Mouse (Mus musculus): ENCODE measurements around the gene Prickle3. TPM values are rescaled to one million over a fixed set of nuclear protein-coding genes. Genes with fewer than 3 reads are reported as not detected.

Prickle3 gene
- polyA plus RNA-seq, 1 experiment from 2014 or later, result 8.2 TPM

DNA sequence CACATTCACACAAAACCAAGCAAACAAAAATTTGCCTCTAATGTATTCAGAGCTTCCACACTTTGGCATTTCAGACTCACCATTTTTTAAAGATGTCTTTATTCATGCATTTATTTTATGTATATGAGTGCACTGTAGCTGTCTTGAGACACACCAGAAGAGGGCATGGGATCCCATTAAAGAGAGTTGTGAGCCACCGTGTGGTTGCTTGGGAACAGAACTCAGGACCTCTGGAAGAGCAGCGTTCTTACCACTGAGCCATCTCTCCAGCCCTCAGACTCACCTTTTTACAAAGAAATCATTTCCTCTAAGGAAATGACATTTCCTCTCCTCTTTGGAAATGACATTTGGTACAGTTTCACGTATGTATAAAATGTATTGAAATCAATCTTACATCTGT lies 21.9 kb downstream of the Prickle3 start:
- Histone ChIP-seq H3K4me2 (ENCODE audit: low read length) (no peak overlapping the region), H3K4me1 (replicated peaks; ENCODE audit: control insufficient read depth, insufficient read depth, low read length) (no peaks in the 10 kb centered on the region), H3K9ac (ENCODE audit: low read length) (no peak overlapping the region), H3K27me3 (replicated peaks; ENCODE audit: control insufficient read depth, insufficient read depth, low read length) (no peaks in the 10 kb centered on the region), H3K4me3 (ENCODE audit: low read depth, low read length) (no peak overlapping the region), H3K9me3 (ENCODE audit: control insufficient read depth, low read length) (no peaks in the 10 kb centered on the region), H3K36me3 (ENCODE audit: control insufficient read depth, insufficient read depth, low read length) (no peaks in the 10 kb centered on the region), H3K27ac (ENCODE audit: low read depth) (no peak overlapping the region)
- 36% methylated on average over 3 of the region's 3 CpGs for WGBS
- ATAC-seq (replicated peaks; ENCODE audit: low FRiP score, low TSS enrichment, low read depth), result no peak
- DNase-seq (ENCODE audit: low spot score), result no peak

GRCm38 (mm10) chrX:7679405-7680056 lies 22.5 kb downstream of the Prickle3 start:
- Histone ChIP-seq H3K27ac (ENCODE audit: low read depth) (no peak overlapping the region), H3K4me2 (ENCODE audit: low read length) (peak overlapping the region; percentile 46), H3K27me3 (replicated peaks; ENCODE audit: control insufficient read depth, insufficient read depth, low read length) (no peaks in the 10 kb centered on the region), H3K36me3 (ENCODE audit: control insufficient read depth, insufficient read depth, low read length) (no peaks in the 10 kb centered on the region), H3K9ac (ENCODE audit: low read length) (no peak overlapping the region), H3K9me3 (ENCODE audit: control insufficient read depth, low read length) (no peaks in the 10 kb centered on the region), H3K4me1 (replicated peaks; ENCODE audit: control insufficient read depth, insufficient read depth, low read length) (no peaks in the 10 kb centered on the region), H3K4me3 (ENCODE audit: low read depth, low read length) (peak overlapping the region; percentile 18; the same call in 1 of the 2 replicates)
- ATAC-seq (replicated peaks; ENCODE audit: low FRiP score, low TSS enrichment, low read depth) (peak; percentile 90), DNase-seq (ENCODE audit: low spot score) (peak; percentile 86)
- 20% methylated on average over 27 of the region's 27 CpGs for WGBS

GRCm38 (mm10) chrX:7680057-7680412 lies 23.0 kb downstream of the Prickle3 start:
- Histone ChIP-seq H3K9ac (ENCODE audit: low read length) (no peak overlapping the region), H3K4me2 (ENCODE audit: low read length) (peak overlapping the region; percentile 46)
- no peak for ATAC-seq (replicated peaks; ENCODE audit: low FRiP score, low TSS enrichment, low read depth)

DNA sequence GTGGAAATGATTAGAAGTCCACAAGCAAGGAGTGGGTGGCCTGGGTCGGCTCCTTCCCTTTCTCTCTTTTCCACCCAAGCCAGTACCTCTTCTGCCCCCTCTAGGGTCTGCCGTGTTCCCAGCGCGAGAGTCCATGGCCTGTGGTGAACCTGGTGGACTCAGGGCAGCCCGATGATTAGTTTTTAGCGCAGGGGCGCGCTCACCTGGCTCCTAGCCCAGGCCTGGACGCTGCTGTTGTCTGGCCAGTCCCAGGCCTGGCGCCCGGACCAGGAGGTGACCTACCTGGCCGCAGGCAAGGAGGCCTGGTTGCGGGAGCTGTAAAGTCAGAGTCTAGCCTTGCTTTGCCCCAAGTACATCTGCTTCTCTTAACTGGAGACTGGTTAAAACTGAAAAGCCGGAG lies 23.8 kb downstream of the Prickle3 start, which contains the start of gene Magix:
Gene Magix (minus strand): TSS at position 388 of the 400 bp plus-strand sequence.
- H3K9me3 ChIP-seq (ENCODE audit: control insufficient read depth, low read length), result no peaks in the 10 kb centered on the region
- H3K4me1 ChIP-seq (replicated peaks; ENCODE audit: control insufficient read depth, insufficient read depth, low read length), result no peaks in the 10 kb centered on the region
- H3K4me3 ChIP-seq (ENCODE audit: low read depth, low read length), result peak within 1 kb of the TSS; percentile 18; the same call in 1 of the 2 replicates
- peak within 1 kb of the TSS; percentile 46 for H3K4me2 ChIP-seq (ENCODE audit: low read length)
- WGBS, result 69% methylated on average over 14 of the region's 14 CpGs
- H3K36me3 ChIP-seq (ENCODE audit: control insufficient read depth, insufficient read depth, low read length), result no peaks in the 10 kb centered on the region
- H3K9ac ChIP-seq (ENCODE audit: low read length), result no peak within 1 kb of the TSS
- ATAC-seq (replicated peaks; ENCODE audit: low FRiP score, low TSS enrichment, low read depth), result no peak
- H3K27ac ChIP-seq (ENCODE audit: low read depth), result no peak within 1 kb of the TSS
- DNase-seq (ENCODE audit: low spot score), result no peak
- H3K27me3 ChIP-seq (replicated peaks; ENCODE audit: control insufficient read depth, insufficient read depth, low read length), result no peaks in the 10 kb centered on the region

More at GRCm38 (mm10) chrX:7680057-7680412, 23.0 kb downstream of the Prickle3 start:
- H3K4me1 ChIP-seq (replicated peaks; ENCODE audit: control insufficient read depth, insufficient read depth, low read length), result no peaks in the 10 kb centered on the region
- 14% methylated on average over 12 of the region's 12 CpGs for WGBS
- DNase-seq (ENCODE audit: low spot score), result no peak
- H3K36me3 ChIP-seq (ENCODE audit: control insufficient read depth, insufficient read depth, low read length), result no peaks in the 10 kb centered on the region
- no peaks in the 10 kb centered on the region for H3K27me3 ChIP-seq (replicated peaks; ENCODE audit: control insufficient read depth, insufficient read depth, low read length)
- no peak overlapping the region for H3K27ac ChIP-seq (ENCODE audit: low read depth)
- no peaks in the 10 kb centered on the region for H3K9me3 ChIP-seq (ENCODE audit: control insufficient read depth, low read length)
- H3K4me3 ChIP-seq (ENCODE audit: low read depth, low read length), result peak overlapping the region; percentile 18; the same call in 1 of the 2 replicates

- ATAC-seq (replicated peaks; ENCODE audit: low FRiP score, low TSS enrichment, low read depth) (no peak), DNase-seq (ENCODE audit: low spot score) (no peak)
- H3K36me3 ChIP-seq (ENCODE audit: control insufficient read depth, insufficient read depth, low read length), result no peaks in the 10 kb centered on the region
- no peaks in the 10 kb centered on the region for H3K4me1 ChIP-seq (replicated peaks; ENCODE audit: control insufficient read depth, insufficient read depth, low read length)
- no peak overlapping the region for H3K9ac ChIP-seq (ENCODE audit: low read length)
- H3K27ac ChIP-seq (ENCODE audit: low read depth), result no peak overlapping the region
- no peaks in the 10 kb centered on the region for H3K9me3 ChIP-seq (ENCODE audit: control insufficient read depth, low read length)
- no peak overlapping the region for H3K4me2 ChIP-seq (ENCODE audit: low read length)
- H3K27me3 ChIP-seq (replicated peaks; ENCODE audit: control insufficient read depth, insufficient read depth, low read length), result no peaks in the 10 kb centered on the region
- no peak overlapping the region for H3K4me3 ChIP-seq (ENCODE audit: low read depth, low read length)
- 100% methylated on average over 2 of the region's 2 CpGs for WGBS
Measured at GRCm38 (mm10) chrX:7688321-7688720, 31.3 kb downstream of the Prickle3 start.

- Histone ChIP-seq H3K9ac (ENCODE audit: low read length) (no peak overlapping the region), H3K9me3 (ENCODE audit: control insufficient read depth, low read length) (no peaks in the 10 kb centered on the region), H3K27ac (ENCODE audit: low read depth) (no peak overlapping the region), H3K4me2 (ENCODE audit: low read length) (no peak overlapping the region), H3K36me3 (ENCODE audit: control insufficient read depth, insufficient read depth, low read length) (no peaks in the 10 kb centered on the region), H3K27me3 (replicated peaks; ENCODE audit: control insufficient read depth, insufficient read depth, low read length) (no peaks in the 10 kb centered on the region), H3K4me3 (ENCODE audit: low read depth, low read length) (no peak overlapping the region), H3K4me1 (replicated peaks; ENCODE audit: control insufficient read depth, insufficient read depth, low read length) (no peaks in the 10 kb centered on the region)
- ATAC-seq (replicated peaks; ENCODE audit: low FRiP score, low TSS enrichment, low read depth) (no peak), DNase-seq (ENCODE audit: low spot score) (no peak)
- whole genome bisulfite sequencing, result 72% methylated on average over 3 of the region's 3 CpGs
Measured at GRCm38 (mm10) chrX:7690486-7690885, 33.4 kb downstream of the Prickle3 start.

DNA sequence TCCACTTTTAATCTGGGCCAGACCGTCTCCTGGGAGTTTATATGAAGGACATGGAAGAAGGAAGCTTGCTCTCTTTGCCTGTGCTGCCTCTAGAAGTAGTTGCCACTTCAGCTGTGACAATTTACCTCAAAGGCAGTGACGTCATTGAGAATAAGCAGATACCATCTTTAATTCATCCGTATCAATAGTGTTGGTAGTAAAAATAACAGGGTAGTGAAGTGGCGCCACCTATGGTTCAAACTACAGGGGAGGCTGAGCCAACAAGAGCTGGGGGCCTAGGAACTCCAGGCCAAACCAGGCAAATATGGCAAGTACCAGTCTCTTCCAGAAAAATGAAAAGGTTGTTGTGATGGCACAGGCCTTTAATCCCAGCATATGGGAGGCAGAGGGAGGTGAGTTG lies 35.8 kb downstream of the Prickle3 start:
- no peaks in the 10 kb centered on the region for H3K36me3 ChIP-seq (ENCODE audit: control insufficient read depth, insufficient read depth, low read length)
- H3K4me3 ChIP-seq (ENCODE audit: low read depth, low read length), result no peak overlapping the region
- H3K4me2 ChIP-seq (ENCODE audit: low read length), result no peak overlapping the region
- no peak overlapping the region for H3K9ac ChIP-seq (ENCODE audit: low read length)
- 34% methylated on average over 4 of the region's 4 CpGs for WGBS
- no peaks in the 10 kb centered on the region for H3K4me1 ChIP-seq (replicated peaks; ENCODE audit: control insufficient read depth, insufficient read depth, low read length)
- no peaks in the 10 kb centered on the region for H3K27me3 ChIP-seq (replicated peaks; ENCODE audit: control insufficient read depth, insufficient read depth, low read length)
- ATAC-seq (replicated peaks; ENCODE audit: low FRiP score, low TSS enrichment, low read depth) (no peak), DNase-seq (ENCODE audit: low spot score) (no peak)
- H3K9me3 ChIP-seq (ENCODE audit: control insufficient read depth, low read length), result no peaks in the 10 kb centered on the region
- no peak overlapping the region for H3K27ac ChIP-seq (ENCODE audit: low read depth)

DNA sequence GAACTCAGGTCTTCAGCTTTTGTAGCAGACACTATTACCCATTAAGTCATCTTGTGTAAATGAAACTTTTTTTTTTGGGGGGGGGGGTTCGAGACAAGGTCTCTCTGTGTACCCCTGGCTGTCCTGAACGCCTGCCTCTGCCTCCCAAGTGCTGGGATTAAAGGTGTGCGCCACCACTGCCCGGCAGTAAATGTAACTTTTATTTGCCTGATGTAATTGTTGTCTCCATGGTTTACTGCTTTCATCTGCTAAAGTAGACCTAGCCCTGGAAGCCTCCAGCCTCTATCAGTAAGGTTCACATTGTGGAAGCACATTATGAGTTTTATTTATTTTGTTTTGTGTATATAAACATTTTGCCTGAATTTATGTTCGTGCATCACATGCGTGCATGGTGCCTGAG lies 39.5 kb downstream of the Prickle3 start:
- no peaks in the 10 kb centered on the region for H3K4me1 ChIP-seq (replicated peaks; ENCODE audit: control insufficient read depth, insufficient read depth, low read length)
- no peak overlapping the region for H3K9ac ChIP-seq (ENCODE audit: low read length)
- no peak overlapping the region for H3K27ac ChIP-seq (ENCODE audit: low read depth)
- peak overlapping the region; percentile 41 for H3K4me2 ChIP-seq (ENCODE audit: low read length)
- no peak for DNase-seq (ENCODE audit: low spot score)
- 0 out of 2 replicates have a peak, but pooled peaks have one; percentile 47 for ATAC-seq (replicated peaks; ENCODE audit: low FRiP score, low TSS enrichment, low read depth)
- WGBS, result 27% methylated on average over 6 of the region's 6 CpGs
- H3K36me3 ChIP-seq (ENCODE audit: control insufficient read depth, insufficient read depth, low read length), result peaks cover under 1% of the 10 kb centered on the region; the same call in 1 of the 2 replicates
- peak overlapping the region; percentile 62 for H3K4me3 ChIP-seq (ENCODE audit: low read depth, low read length)
- H3K27me3 ChIP-seq (replicated peaks; ENCODE audit: control insufficient read depth, insufficient read depth, low read length), result no peaks in the 10 kb centered on the region
- H3K9me3 ChIP-seq (ENCODE audit: control insufficient read depth, low read length), result no peaks in the 10 kb centered on the region

- 6% methylated on average over 33 of the region's 33 CpGs for WGBS
- Histone ChIP-seq H3K4me2 (ENCODE audit: low read length) (peak within 1 kb of the TSS; percentile 58), H3K9me3 (ENCODE audit: control insufficient read depth, low read length) (no peaks in the 10 kb centered on the region), H3K36me3 (ENCODE audit: control insufficient read depth, insufficient read depth, low read length) (peaks cover 5% of the 10 kb centered on the region; the same call in 1 of the 2 replicates), H3K4me1 (replicated peaks; ENCODE audit: control insufficient read depth, insufficient read depth, low read length) (no peaks in the 10 kb centered on the region), H3K27me3 (replicated peaks; ENCODE audit: control insufficient read depth, insufficient read depth, low read length) (no peaks in the 10 kb centered on the region), H3K4me3 (ENCODE audit: low read depth, low read length) (peak within 1 kb of the TSS; percentile 62), H3K27ac (ENCODE audit: low read depth) (no peak within 1 kb of the TSS), H3K9ac (ENCODE audit: low read length) (peak within 1 kb of the TSS; percentile 55)
- DNase-seq (ENCODE audit: low spot score) (peak; percentile 75), ATAC-seq (replicated peaks; ENCODE audit: low FRiP score, low TSS enrichment, low read depth) (peak; percentile 91)
Measured at GRCm38 (mm10) chrX:7696954-7697381, 39.9 kb downstream of the Prickle3 start, which contains the start of gene Gpkow. TSS of gene Gpkow (plus strand) at chrX:7697131.

Measured in intestine, embryonic 14.5 days (tissue).